Mouse (Mus musculus): ENCODE results near the gene Rbm6. TPM values are rescaled to one million over a fixed set of nuclear protein-coding genes. Genes with fewer than 3 reads are reported as not detected.
A peak's percentile ranks its signal among the peaks of the same experiment; 100 is the strongest.

Gene Rbm6
- polyA plus RNA-seq, 1 experiment, result 62.5 TPM

DNA sequence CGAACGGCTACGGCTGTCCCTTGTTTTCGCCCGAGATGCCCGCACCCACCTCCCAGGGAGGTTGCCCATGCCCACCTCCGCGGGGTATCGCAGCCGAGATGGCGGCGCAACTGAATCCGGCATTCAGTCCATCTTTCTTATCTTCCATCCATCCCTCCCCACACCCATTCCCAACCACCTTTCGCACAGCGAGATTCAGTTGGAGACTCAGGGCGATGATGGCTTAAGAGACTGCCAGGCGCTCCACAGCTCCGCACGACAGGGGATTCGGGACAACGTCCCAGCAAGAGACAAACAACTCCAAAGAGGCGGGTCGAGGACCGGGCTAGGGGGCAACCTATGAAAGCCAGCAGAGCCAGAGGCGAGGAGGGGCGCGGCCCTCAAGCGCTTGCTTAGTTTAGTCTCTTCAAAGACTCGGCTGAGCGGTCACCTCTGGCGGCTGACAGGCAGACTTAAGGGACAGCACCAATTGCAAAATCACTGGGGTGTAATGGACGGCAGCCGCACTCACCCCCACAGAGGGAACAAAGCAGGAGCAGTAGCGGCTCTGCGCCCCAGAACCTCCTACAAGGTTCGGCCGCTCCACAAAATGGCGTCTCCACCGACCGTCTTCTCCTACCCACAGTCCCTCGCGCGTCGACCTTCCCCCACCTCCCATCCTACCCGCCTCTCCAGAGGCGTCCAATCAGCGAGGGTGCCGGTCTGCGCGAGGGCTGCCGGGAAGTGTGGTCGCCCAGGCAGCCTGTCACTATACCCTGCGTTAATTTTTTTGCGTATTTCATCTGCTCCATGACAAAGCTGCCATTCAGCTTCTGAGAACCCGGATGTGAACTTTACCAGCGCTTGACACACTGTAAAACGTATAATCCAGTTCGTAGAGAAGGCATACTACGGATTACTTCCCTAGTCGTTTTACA, 102.4 kb downstream of the Rbm6 start, which contains the start of gene Rbm5:
Gene Rbm5, minus strand, starts transcription at position 623 of the 917 bp plus-strand sequence.
- H3K27ac ChIP-seq (ENCODE audit: insufficient read depth, low read length), result peak within 1 kb of the TSS; percentile 98
- peak within 1 kb of the TSS; percentile 87 for H3K4me3 ChIP-seq (ENCODE audit: insufficient read depth, low read length)
- peaks cover 2% of the 10 kb centered on the region; the same call in 1 of the 2 replicates for H3K4me1 ChIP-seq (ENCODE audit: control insufficient read depth, insufficient read depth, low read length)
- TF ChIP-seq POLR2A (IDR thresholded peaks at IDR 0.05; ENCODE audit: extremely low read depth, insufficient read depth, low read length) (peak; percentile 92), CTCF (IDR thresholded peaks at IDR 0.05; ENCODE audit: extremely low read depth, insufficient read depth, low read length) (no peak)

DNA sequence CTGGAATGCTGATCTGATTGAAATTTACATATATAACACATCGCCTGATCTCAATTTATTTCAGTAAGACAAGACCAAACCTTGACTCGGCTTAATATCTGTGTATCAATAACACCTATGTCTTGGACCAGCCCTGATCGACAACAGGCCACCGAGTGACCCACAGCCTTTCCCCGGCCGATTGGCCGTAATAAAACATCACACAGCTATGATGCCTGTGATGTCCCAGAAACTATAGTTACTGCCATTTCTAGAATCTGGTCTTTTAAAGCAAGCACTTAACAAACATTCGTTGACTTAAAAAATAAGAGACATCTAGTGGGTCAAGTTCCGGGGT, 103.0 kb downstream of the Rbm6 start:
- no peak for TF ChIP-seq POLR2A (IDR thresholded peaks at IDR 0.05; ENCODE audit: extremely low read depth, insufficient read depth, low read length)
- no peak for TF ChIP-seq CTCF (IDR thresholded peaks at IDR 0.05; ENCODE audit: extremely low read depth, insufficient read depth, low read length)
- Histone ChIP-seq H3K4me3 (ENCODE audit: insufficient read depth, low read length) (peak overlapping the region; percentile 87), H3K4me1 (ENCODE audit: control insufficient read depth, insufficient read depth, low read length) (peaks cover 2% of the 10 kb centered on the region; the same call in 1 of the 2 replicates), H3K27ac (ENCODE audit: insufficient read depth, low read length) (peak overlapping the region; percentile 98)

DNA sequence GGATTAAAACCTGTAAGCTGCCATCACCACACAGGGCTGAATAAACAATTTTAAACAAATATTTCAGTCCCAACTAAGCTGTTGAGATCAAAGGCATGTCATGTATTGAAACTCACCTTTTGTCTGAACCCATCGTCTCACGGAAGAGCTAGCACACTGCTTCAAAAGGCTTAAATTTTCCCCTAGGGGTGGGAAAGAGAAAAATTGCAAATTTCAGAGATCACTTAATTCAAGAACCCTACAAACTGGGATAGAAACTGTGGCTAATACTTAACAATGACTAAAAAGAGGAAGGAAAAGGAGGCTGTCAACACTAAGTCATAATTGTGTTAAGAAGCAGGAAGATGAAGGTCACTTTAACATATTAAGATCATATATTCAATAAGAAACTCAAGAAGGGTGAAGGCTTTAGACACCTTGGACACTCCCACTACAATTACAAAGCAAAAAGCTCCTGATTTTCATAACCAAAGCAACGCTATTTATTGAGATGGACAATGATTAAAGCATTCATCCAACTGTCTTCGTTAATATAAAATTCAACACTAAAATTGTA, 103.5 kb downstream of the Rbm6 start:
- Histone ChIP-seq H3K27ac (ENCODE audit: insufficient read depth, low read length) (no peak overlapping the region), H3K4me1 (ENCODE audit: control insufficient read depth, insufficient read depth, low read length) (peaks cover 2% of the 10 kb centered on the region; the same call in 1 of the 2 replicates), H3K4me3 (ENCODE audit: insufficient read depth, low read length) (peak overlapping the region; percentile 87)
- TF ChIP-seq CTCF (IDR thresholded peaks at IDR 0.05; ENCODE audit: extremely low read depth, insufficient read depth, low read length), result no peak
- TF ChIP-seq POLR2A (IDR thresholded peaks at IDR 0.05; ENCODE audit: extremely low read depth, insufficient read depth, low read length), result no peak

DNA sequence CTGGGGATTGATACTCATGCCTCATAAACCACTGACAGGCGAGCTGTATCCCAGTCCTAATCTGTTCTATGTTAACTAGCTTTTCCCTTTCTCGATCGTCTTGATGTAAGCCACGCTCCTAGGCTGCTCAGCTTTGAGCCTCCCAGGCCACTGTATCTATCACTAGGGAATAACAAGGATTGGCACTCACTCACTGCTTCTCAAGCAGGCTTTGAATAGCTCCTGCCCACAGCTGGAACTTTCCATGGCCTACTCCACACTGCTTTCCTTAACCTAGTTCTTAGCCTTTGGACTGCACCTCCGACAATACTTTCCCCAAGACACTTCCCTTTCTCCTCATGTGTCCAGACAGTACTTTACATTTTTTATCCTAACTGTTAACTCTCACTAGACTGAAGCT, 104.2 kb downstream of the Rbm6 start:
- no peak overlapping the region for H3K27ac ChIP-seq (ENCODE audit: insufficient read depth, low read length)
- H3K4me1 ChIP-seq (ENCODE audit: control insufficient read depth, insufficient read depth, low read length), result peaks cover 2% of the 10 kb centered on the region; the same call in 1 of the 2 replicates
- peak overlapping the region; percentile 87; the same call in 1 of the 2 replicates for H3K4me3 ChIP-seq (ENCODE audit: insufficient read depth, low read length)
- no peak for TF ChIP-seq CTCF (IDR thresholded peaks at IDR 0.05; ENCODE audit: extremely low read depth, insufficient read depth, low read length)

DNA sequence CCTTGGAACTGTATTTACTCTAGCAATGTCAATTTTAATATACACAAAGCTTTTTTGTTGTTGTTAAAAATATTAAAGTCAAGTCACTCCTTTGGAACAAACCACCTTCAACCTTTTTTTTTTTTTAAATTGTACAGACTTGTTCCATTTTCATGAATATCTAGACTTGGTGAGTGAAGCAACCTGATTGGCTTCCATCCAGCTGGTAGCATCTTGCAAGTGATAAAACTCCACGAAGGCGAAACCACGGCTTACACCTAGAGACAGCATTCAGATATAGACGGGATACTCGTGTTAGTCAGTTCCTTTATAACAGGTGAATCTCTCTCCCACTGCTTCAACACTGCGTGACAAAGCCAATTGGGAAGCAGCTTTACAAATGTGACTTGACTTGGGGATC, 113.4 kb downstream of the Rbm6 start:
- TF ChIP-seq POLR2A (IDR thresholded peaks at IDR 0.05; ENCODE audit: extremely low read depth, insufficient read depth, low read length), result no peak
- no peak for TF ChIP-seq CTCF (IDR thresholded peaks at IDR 0.05; ENCODE audit: extremely low read depth, insufficient read depth, low read length)
- no peak overlapping the region for H3K4me3 ChIP-seq (ENCODE audit: insufficient read depth, low read length)
- H3K4me1 ChIP-seq (ENCODE audit: control insufficient read depth, insufficient read depth, low read length), result no peaks in the 10 kb centered on the region
- no peak overlapping the region for H3K27ac ChIP-seq (ENCODE audit: insufficient read depth, low read length)

DNA sequence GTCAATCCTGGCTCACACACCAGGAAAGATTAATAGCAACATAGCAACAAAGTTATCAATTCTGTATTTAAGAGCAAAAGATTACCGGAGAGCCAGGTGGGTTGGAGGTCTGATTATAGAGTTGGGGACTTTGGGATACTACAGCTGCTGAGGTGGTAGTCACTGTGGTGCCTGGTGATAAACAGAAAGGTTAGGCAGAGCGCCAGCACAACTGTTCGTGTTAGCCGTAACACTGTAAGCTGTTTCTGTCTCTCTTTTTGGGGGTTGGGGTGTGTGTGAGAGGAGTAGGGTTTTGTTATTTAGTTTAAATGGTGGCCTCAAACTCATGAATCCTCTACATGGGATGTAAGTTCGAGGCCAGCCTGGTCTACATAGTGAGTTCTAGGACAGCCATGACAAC, 122.7 kb downstream of the Rbm6 start:
- no peak overlapping the region for H3K27ac ChIP-seq (ENCODE audit: insufficient read depth, low read length)
- H3K4me1 ChIP-seq (ENCODE audit: control insufficient read depth, insufficient read depth, low read length), result no peaks in the 10 kb centered on the region
- TF ChIP-seq POLR2A (IDR thresholded peaks at IDR 0.05; ENCODE audit: extremely low read depth, insufficient read depth, low read length), result no peak
- TF ChIP-seq CTCF (IDR thresholded peaks at IDR 0.05; ENCODE audit: extremely low read depth, insufficient read depth, low read length), result no peak
- no peak overlapping the region for H3K4me3 ChIP-seq (ENCODE audit: insufficient read depth, low read length)

DNA sequence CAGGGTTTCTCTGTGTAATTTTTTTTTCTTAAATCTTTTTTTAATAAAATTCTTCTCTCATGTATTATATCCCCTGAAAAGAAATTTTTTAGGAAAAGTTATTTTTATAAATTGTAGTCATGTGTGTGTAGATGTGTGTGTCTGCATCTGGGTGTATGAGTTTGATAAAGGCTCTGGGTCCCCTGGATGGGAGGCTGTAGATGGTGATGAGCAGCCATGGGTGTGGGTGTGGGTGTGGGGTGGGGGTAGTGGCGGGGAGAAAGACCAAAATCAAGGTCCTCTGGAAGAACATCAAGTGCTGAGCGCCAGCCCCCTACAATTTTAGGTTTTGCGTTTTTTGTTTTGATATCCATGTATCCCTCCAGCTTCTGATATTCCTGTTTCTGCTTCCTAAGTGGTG, 125.0 kb downstream of the Rbm6 start:
- Histone ChIP-seq H3K4me3 (ENCODE audit: insufficient read depth, low read length) (no peak overlapping the region), H3K4me1 (ENCODE audit: control insufficient read depth, insufficient read depth, low read length) (no peaks in the 10 kb centered on the region), H3K27ac (ENCODE audit: insufficient read depth, low read length) (no peak overlapping the region)
- TF ChIP-seq POLR2A (IDR thresholded peaks at IDR 0.05; ENCODE audit: extremely low read depth, insufficient read depth, low read length) (no peak), CTCF (IDR thresholded peaks at IDR 0.05; ENCODE audit: extremely low read depth, insufficient read depth, low read length) (no peak)

DNA sequence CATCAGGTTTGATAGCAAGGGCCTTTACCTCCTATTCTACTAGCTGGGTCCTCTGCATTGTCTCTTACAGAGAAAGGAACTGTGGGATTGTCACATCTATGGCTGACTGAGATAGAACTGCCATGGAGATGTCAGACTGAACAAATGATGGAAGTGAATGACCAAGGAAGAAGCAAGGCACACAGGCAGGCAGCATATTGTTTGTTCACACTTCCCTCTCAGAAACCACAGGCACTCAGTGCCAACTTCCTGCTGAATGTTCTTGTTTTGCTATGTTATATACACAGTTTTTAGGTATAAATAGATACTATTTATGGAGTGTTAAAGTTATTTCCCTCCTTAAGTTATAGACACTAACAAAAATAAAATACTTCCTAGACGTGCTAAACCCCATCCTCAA, 125.7 kb downstream of the Rbm6 start:
- TF ChIP-seq POLR2A (IDR thresholded peaks at IDR 0.05; ENCODE audit: extremely low read depth, insufficient read depth, low read length) (no peak), CTCF (IDR thresholded peaks at IDR 0.05; ENCODE audit: extremely low read depth, insufficient read depth, low read length) (no peak)
- Histone ChIP-seq H3K27ac (ENCODE audit: insufficient read depth, low read length) (no peak overlapping the region), H3K4me1 (ENCODE audit: control insufficient read depth, insufficient read depth, low read length) (no peaks in the 10 kb centered on the region), H3K4me3 (ENCODE audit: insufficient read depth, low read length) (no peak overlapping the region)

DNA sequence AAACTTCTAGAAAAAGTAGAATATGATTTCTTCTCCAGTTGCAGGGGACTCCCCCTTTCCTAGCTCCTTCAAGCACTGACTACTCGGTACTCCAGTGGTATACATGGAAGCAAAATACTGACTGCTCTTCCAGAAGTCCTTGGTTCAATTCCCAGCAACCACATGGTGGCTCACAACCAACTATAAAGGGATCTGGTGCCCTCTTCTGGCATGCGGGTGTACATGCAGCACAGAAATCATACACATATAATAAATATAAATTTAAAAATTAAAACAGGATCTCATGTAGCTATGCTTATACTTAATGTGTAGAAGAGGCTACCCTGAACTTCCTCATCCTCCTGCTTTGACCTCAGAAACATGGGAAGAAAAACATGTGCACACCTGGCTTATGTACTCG, 126.4 kb downstream of the Rbm6 start:
- Histone ChIP-seq H3K4me1 (ENCODE audit: control insufficient read depth, insufficient read depth, low read length) (no peaks in the 10 kb centered on the region), H3K27ac (ENCODE audit: insufficient read depth, low read length) (no peak overlapping the region), H3K4me3 (ENCODE audit: insufficient read depth, low read length) (no peak overlapping the region)
- TF ChIP-seq CTCF (IDR thresholded peaks at IDR 0.05; ENCODE audit: extremely low read depth, insufficient read depth, low read length), result peak; percentile 23; the same call in 1 of the 2 replicates
- TF ChIP-seq POLR2A (IDR thresholded peaks at IDR 0.05; ENCODE audit: extremely low read depth, insufficient read depth, low read length), result no peak

DNA sequence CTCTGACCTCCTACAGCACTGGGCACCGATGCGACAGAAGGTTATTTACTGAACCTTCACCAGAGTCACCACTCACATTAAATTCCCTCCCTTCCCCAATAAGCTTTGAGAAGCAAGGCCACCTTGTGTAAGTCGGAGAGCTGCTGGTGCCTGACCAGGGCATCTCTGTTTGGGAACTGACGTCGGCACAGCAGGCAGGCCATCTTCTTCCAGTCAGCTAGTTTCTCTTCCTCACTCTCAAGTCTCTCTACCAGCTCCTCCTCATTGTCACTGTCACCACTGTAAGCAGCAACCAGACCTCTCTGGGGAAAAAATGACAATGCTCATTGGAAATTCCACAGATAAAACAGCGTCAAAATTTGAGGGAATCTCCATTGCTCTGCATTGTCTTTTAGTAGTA, 129.0 kb downstream of the Rbm6 start:
- H3K4me3 ChIP-seq (ENCODE audit: insufficient read depth, low read length), result no peak overlapping the region
- TF ChIP-seq CTCF (IDR thresholded peaks at IDR 0.05; ENCODE audit: extremely low read depth, insufficient read depth, low read length) (no peak), POLR2A (IDR thresholded peaks at IDR 0.05; ENCODE audit: extremely low read depth, insufficient read depth, low read length) (no peak)
- H3K4me1 ChIP-seq (ENCODE audit: control insufficient read depth, insufficient read depth, low read length), result no peaks in the 10 kb centered on the region
- no peak overlapping the region for H3K27ac ChIP-seq (ENCODE audit: insufficient read depth, low read length)

All from cortical plate, adult 2 months (tissue).